Mouse (Mus musculus) stomach, postnatal 0 days (tissue): ENCODE measurements around the gene Cyfip2.

ENCODE experiments used
- CTCF ChIP-seq: IDR thresholded peaks from 2 replicates; pipeline ENCODE4 v1.5.1; 2016; ENCODE audit warnings: antibody characterized with exemption, low read depth, mild to moderate bottlenecking, moderate library complexity
- EP300 ChIP-seq: optimal IDR thresholded peaks from 2 replicates; pipeline ENCODE3; 2016; ENCODE audit warnings: antibody characterized with exemption

DNA sequence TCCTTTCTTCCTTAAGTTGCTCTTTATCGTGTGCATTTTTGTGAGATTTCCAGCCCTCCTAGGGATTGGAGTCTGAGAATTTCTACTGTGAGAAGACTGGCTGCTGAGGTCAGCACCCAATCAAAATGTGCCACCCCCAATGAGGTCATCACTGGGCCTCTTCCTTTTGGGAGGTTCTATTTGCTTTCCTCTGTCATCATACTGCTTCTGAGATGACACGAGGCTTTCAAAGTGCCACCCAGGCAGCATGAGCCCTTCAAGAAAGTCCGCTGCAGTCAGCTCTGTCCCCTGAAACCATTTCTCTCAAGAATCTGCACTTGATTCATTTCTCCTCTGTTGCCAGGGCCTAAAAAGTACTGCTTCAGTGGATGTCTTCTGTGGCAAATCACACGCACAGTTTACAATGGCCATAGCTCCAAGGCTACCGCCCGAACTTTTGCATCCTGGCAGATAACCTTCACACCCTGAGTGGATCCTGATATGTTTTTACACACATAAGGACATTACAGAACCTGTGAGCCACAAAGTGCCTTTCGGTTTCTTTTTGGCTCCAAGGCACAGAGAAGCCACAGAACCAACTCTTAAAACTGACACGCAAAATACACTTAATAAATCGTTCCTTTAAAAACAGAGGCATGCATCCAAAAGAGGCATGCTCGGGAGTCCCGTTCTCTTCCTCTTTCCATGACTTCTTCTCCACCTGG is 4.2 kb downstream of the Cyfip2 start:
- TF ChIP-seq CTCF (no peak), EP300 (no peak)
